Mouse (Mus musculus) kidney, postnatal 0 days (tissue): ENCODE results near the gene Aqp8. TPM values are rescaled to one million over a fixed set of nuclear protein-coding genes. Genes with fewer than 3 reads are reported as not detected.

Experiments
- ATAC-seq: fragments of 200-750 bp; cut with Nextera tagmentation; replicated peaks from 2 replicates; pipeline ENCODE4 v1.8.0; 2017; ENCODE audit warnings: low read depth, moderate number of reproducible peaks, moderate TSS enrichment, moderate library complexity; ENCODE audit not compliant: low FRiP score
- DNase-seq: peaks from one replicate; pipeline ENCODE4 v3.0.0-alpha.2; 2016; ENCODE audit warnings: low spot score
- H3K27ac ChIP-seq: fragments of 300-500 bp; sonication (generic); 2 replicates; pipeline ENCODE4 v1.5.1; 2014; ENCODE audit warnings: mild to moderate bottlenecking
- H3K27me3 ChIP-seq: fragments of 300-500 bp; sonication (generic); 2 replicates; pipeline ENCODE4 v1.6.1; 2014; ENCODE audit warnings: low read length, mixed read lengths; ENCODE audit not compliant: insufficient read depth
- H3K36me3 ChIP-seq: fragments of 300-500 bp; sonication (generic); 2 replicates; pipeline ENCODE4 v1.6.1; 2014; ENCODE audit warnings: low read length, mixed read lengths; ENCODE audit not compliant: insufficient read depth
- H3K4me1 ChIP-seq: fragments of 300-500 bp; sonication (generic); replicated peaks from 2 replicates; pipeline ENCODE4 v1.6.1; 2014; ENCODE audit warnings: antibody characterized with exemption, low read length, mixed read lengths; ENCODE audit not compliant: insufficient read depth
- H3K4me2 ChIP-seq: fragments of 300-500 bp; sonication (generic); 2 replicates; pipeline ENCODE4 v1.6.1; 2014; ENCODE audit warnings: mild to moderate bottlenecking, low read length, moderate library complexity, mixed read lengths
- H3K4me3 ChIP-seq: fragments of 300-500 bp; sonication (generic); replicated peaks from 2 replicates; pipeline ENCODE4 v1.5.1; 2014; ENCODE audit warnings: low read depth, low read length
- H3K9ac ChIP-seq: fragments of 300-500 bp; sonication (generic); 2 replicates; pipeline ENCODE4 v1.6.1; 2014; ENCODE audit warnings: low read depth, low read length
- H3K9me3 ChIP-seq: fragments of 300-500 bp; sonication (generic); replicated peaks from 2 replicates; pipeline ENCODE4 v1.6.1; 2016; ENCODE audit warnings: low read length, inconsistent platforms, mixed read lengths
- CTCF ChIP-seq: IDR thresholded peaks from 2 replicates; pipeline ENCODE4 v1.5.1; 2016; ENCODE audit warnings: antibody characterized with exemption, low read depth, mild to moderate bottlenecking, moderate library complexity
- WGBS: fragments of 180-500 bp; shearing (Covaris S2); extraction: QIAGEN DNeasy Blood & Tissue Kit; methylation state at CpG from one replicate; pipeline ENCODE4 v1.1.7; 2014; 5-methylcytosine and 5-hydroxymethylcytosine counted together
- polyA plus RNA-seq: library from polyadenylated mRNA; unstranded; fragments of >200 nt; fragmentation: Nextera tagmentation; extraction: Ambion mirVana; gene quantifications from 2 replicates; pipeline ENCODE4 v1.2.1, GENCODE M21; 2015

The Aqp8 gene
- polyA plus RNA-seq, 1 experiment from 2014 or later: 0.99 TPM

GRCm38 (mm10) chr7:123425134-123425757 lies 36.8 kb upstream of the Aqp8 start:
- 78% methylated on average over 6 of the region's 6 CpGs for WGBS
- TF ChIP-seq CTCF: no peak
- Histone ChIP-seq H3K27me3 (no peaks in the 10 kb centered on the region), H3K4me3 (no peak overlapping the region), H3K9me3 (no peaks in the 10 kb centered on the region), H3K4me1 (no peaks in the 10 kb centered on the region), H3K36me3 (peaks cover 16% of the 10 kb centered on the region; the same call in 1 of the 2 replicates), H3K9ac (no peak overlapping the region), H3K4me2 (no peak overlapping the region), H3K27ac (no peak overlapping the region)
- ATAC-seq (no peak), DNase-seq (no peak)

- Histone ChIP-seq H3K36me3 (peaks cover 13% of the 10 kb centered on the region; the same call in 1 of the 2 replicates), H3K4me3 (no peak overlapping the region), H3K4me2 (no peak overlapping the region), H3K4me1 (no peaks in the 10 kb centered on the region), H3K27ac (no peak overlapping the region), H3K9me3 (no peaks in the 10 kb centered on the region), H3K9ac (no peak overlapping the region), H3K27me3 (no peaks in the 10 kb centered on the region)
- 68% methylated on average over 8 of the region's 8 CpGs for WGBS
- ATAC-seq: no peak
- TF ChIP-seq CTCF: no peak
- peak; percentile 14 for DNase-seq
Measured at GRCm38 (mm10) chr7:123429624-123430410, 32.3 kb upstream of the Aqp8 start.

- DNase-seq (no peak), ATAC-seq (no peak)
- no peak overlapping the region for H3K27ac ChIP-seq
- H3K27me3 ChIP-seq: no peaks in the 10 kb centered on the region
- H3K4me2 ChIP-seq: no peak overlapping the region
- H3K9me3 ChIP-seq: no peaks in the 10 kb centered on the region
- TF ChIP-seq CTCF: no peak
- H3K4me3 ChIP-seq: no peak overlapping the region
- H3K36me3 ChIP-seq: peaks cover 13% of the 10 kb centered on the region; the same call in 1 of the 2 replicates
- H3K9ac ChIP-seq: no peak overlapping the region
- 59% methylated on average over 4 of the region's 4 CpGs for WGBS
- no peaks in the 10 kb centered on the region for H3K4me1 ChIP-seq
Measured at GRCm38 (mm10) chr7:123430411-123430705, 31.7 kb upstream of the Aqp8 start.

GRCm38 (mm10) chr7:123431206-123431605 lies 30.9 kb upstream of the Aqp8 start:
- H3K9me3 ChIP-seq: no peaks in the 10 kb centered on the region
- ATAC-seq: no peak

GRCm38 (mm10) chr7:123442079-123442478 lies 20.0 kb upstream of the Aqp8 start:
- DNase-seq: no peak

More at GRCm38 (mm10) chr7:123431206-123431605, 30.9 kb upstream of the Aqp8 start:
- DNase-seq: no peak
- Histone ChIP-seq H3K27ac (no peak overlapping the region), H3K4me1 (no peaks in the 10 kb centered on the region), H3K27me3 (no peaks in the 10 kb centered on the region), H3K4me2 (no peak overlapping the region), H3K9ac (no peak overlapping the region), H3K36me3 (0 out of 2 replicates have a peak, but pooled peaks cover 10% of the 10 kb centered on the region), H3K4me3 (no peak overlapping the region)
- WGBS: 72% methylated on average over 4 of the region's 4 CpGs
- no peak for TF ChIP-seq CTCF

GRCm38 (mm10) chr7:123448794-123449193 lies 13.3 kb upstream of the Aqp8 start:
- DNase-seq (no peak), ATAC-seq (no peak)

More at GRCm38 (mm10) chr7:123442079-123442478, 20.0 kb upstream of the Aqp8 start:
- H3K4me3 ChIP-seq: no peak overlapping the region
- no peak overlapping the region for H3K4me2 ChIP-seq
- H3K36me3 ChIP-seq: no peaks in the 10 kb centered on the region
- H3K27ac ChIP-seq: no peak overlapping the region
- no peak overlapping the region for H3K9ac ChIP-seq
- H3K4me1 ChIP-seq: no peaks in the 10 kb centered on the region
- no peaks in the 10 kb centered on the region for H3K27me3 ChIP-seq
- H3K9me3 ChIP-seq: no peaks in the 10 kb centered on the region
- WGBS: 80% methylated on average over 1 of the region's 1 CpGs
- no peak for TF ChIP-seq CTCF
- no peak for ATAC-seq

More at GRCm38 (mm10) chr7:123448794-123449193, 13.3 kb upstream of the Aqp8 start:
- Histone ChIP-seq H3K4me3 (no peak overlapping the region), H3K4me1 (no peaks in the 10 kb centered on the region), H3K9ac (no peak overlapping the region), H3K4me2 (no peak overlapping the region), H3K27me3 (no peaks in the 10 kb centered on the region), H3K36me3 (no peaks in the 10 kb centered on the region), H3K9me3 (no peaks in the 10 kb centered on the region), H3K27ac (no peak overlapping the region)
- WGBS: 86% methylated on average over 2 of the region's 2 CpGs
- no peak for TF ChIP-seq CTCF
